Mouse (Mus musculus) cerebellum, postnatal 25 days (tissue): ENCODE results near the gene Arhgap28.

Experiments
- DNase-seq, 2 experiments: peaks; one replicate each; pipeline ENCODE4 v3.0.0; 2021; ENCODE audit warnings: mixed read lengths in 2 of 2

The Arhgap28 gene

DNA sequence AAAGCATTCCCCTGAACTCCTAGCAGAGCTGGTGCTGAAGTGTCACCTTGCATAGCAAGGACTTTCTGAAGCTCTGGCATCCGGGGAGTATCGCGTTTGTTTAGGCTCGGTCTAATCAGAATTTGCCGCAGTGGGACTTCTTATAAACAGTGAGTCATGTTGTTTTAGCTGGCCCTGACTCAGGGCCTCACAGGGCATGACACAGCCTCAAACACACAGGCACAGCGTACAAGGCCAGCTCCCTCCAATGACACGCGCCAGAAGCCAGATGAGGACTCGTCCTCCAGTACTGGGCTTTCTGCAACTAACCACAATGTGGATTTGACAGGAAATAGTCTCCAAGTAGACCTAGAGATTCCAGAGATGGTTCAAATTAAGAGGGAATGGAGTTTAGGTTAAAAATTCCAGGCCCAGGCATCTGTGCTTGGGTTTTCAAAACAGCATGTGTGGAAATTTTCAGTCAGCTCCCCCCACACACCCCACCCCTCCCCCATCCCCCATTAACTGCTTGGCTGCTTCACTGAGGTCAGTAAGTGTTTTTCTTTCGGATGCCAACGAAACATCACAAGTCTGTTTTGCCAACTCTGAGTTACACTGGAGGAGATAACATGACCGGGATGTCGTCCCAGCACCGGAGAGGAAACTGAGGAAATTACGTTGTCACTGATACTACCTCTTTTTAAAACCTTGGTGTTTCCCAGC lies 14.8 kb downstream of the Arhgap28 start:
- peak in 1 of 2 experiments; percentile 15 for DNase-seq

DNA sequence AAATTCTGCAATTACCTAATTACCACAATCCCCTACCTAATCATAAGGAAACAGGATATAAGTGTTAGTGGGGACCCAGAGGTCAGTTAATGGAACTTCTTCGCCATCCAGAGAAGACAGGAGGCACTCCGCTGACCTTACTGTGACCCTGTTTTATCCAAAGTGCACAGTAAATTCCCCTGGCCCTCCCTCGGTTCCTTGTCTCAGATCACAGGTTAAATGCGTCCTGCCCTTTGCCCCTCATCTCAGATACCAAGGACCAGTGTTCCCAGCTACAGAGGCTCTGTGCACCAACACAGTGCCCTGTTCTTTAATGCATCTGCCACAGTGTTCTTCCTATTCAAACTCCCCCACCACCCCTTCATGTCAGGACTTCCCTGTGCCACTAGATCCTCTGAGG lies 18.4 kb downstream of the Arhgap28 start:
- DNase-seq, result no peak

DNA sequence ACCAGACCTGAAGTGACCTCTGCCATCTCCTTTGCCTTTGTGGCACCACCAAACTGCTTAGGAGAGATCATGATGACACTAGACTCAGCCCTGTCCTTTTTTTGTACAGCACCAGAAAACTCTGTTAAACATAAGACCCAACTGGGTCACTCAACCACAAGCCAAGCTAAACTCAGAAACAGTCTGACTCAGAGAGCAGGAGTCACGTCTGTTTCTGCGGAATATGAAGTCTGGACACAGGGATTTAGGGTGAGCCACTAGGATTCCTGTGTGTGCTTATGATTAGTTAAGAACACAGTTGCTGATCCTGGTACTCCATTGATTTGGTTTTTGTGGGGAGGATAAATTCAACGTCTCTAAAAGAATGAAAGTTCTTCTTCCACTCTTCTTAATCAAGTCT lies 23.3 kb downstream of the Arhgap28 start:
- DNase-seq, result no peak

DNA sequence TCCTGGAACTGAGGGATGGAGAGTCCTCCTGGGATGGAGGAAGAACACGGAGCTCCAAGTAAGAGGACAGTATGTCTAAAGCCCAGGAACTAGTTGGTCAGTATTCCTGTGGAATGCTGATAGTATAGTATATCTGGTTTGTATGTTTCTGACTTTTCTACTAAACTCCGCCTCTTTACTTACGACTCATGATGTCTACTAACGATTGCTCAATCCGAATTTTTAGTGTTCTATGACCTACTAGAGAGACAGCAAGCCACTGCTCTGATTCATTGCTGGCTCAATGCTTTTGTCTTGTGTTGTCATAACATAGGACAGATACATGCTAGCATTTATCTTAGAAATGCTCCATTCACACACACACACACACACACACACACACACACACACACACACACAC lies 24.7 kb downstream of the Arhgap28 start:
- DNase-seq, result no peak

DNA sequence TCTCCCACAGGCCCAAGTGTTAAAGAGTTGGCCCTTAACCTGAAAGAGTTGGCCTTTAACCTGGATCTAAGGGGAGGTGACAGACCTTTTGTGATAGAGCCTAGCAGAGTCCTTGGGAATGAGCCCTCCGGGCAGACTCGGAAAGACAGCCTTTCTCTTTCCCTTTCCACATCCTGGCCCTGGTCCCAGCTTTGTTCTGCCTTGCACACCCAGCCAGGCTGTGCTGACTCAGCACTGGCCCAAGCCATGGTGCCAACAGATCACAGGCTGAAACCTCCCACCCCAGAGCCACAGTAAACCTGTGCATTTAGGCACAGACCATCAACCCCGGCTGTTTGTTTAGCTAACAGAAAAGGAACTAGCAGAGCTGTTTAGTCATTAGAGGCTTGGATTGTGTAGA lies 25.1 kb downstream of the Arhgap28 start:
- DNase-seq, result peak; percentile 53 to 72

DNA sequence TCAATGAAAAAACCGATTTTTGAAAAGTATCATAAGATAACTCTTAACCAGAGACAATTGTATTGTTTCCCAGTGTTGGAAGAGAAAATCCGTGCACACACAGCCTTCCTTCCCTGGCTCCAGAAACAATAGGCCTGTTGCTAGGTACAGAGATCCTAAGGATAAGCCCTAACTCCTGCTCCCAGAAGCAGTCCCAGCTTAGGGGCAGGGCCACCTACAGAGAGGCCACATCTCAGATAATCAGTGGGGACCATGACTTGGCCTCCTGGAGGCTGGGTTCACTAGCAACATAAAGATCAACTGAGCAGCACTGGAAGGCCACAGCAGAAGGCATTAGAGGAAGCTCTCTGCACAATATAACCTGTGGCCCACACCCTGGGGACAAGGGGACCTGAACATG lies 27.5 kb downstream of the Arhgap28 start:
- no peak for DNase-seq

DNA sequence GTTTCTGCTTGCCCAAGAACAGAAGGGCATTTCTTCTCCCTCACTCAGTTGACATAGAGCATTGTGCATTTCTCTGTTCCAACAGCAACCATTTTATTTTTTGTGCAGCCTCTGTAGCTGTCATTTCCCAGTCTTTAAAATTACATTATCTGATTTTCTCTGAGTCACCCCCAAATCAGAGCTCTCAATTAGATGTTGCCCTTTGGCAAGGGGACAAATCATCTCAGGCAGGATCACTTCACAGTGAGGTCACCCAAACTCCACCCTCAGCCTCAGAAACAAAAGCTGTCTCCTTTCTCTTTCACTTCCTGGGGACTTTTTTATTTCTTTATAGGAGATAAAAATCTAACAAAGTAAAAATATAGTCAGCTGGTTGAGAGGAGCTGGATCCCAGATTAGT lies 27.9 kb downstream of the Arhgap28 start:
- no peak for DNase-seq

DNA sequence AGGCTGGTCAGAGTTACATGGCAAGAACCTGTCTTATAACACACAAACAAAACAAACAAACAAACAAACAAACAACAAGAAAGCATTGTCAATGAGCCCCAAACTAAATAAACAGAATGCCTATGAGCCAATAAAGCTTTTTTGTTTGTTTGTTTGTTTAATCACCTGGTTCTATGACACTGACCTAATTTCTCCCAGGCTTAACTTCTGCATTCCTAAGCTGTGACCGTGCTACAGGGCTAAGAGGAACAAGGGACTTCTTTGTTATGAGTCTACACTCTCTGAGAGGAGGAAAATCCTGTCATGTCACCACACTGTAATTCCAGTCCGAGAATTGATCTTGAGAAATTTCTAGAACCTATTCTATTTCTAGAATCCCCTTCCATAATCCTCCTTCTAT lies 29.2 kb downstream of the Arhgap28 start:
- no peak for DNase-seq

DNA sequence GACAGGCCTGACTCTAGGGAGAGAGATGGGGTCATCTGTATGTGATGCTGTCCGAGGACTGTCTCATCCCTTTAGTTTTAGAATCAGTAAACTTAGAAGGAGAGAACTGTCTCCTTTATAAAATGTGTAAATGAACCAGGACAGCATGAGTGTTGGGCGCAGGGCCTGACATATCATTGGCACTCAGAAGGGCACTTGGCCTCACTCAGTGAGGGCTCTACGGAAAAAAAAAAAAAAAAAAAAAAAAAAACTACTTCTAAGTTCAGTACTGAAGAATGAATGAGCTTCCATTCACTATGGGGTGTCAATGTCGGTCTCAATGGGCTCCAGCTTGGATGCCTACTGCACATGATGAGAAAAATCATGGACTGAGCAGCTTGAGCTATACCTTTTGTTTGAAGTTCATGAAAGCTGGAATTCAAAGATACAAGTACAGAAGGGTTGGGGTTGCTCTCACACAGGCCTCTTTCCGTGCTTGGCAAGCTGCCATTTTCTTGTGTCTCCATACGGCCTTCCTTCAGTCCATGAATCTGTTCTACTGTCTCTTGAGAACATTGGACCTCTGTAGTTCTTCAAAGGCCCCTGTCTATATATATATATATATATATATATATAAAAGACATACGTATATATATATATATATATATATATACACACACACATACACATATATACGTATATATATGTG lies 36.9 kb downstream of the Arhgap28 start:
- peak in 1 of 2 experiments; percentile 12 for DNase-seq

DNA sequence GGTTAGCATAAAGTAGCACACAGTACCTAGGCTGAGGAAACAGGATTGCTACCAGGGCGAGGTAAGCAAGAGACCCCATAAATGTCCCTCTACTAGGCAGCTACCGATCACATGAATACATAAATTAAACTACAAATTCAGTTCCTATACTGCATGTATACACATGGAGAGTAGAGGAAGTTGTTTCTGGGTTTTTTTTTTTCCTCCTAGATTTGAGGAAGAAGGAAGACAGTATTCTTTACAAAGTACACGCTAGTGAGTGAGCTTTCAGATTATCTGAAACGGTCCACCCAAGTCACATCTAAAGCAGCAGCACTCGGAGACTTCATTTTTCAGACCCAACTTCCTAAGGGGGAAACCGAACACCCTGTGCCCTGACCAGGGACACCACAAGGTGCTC lies 41.1 kb downstream of the Arhgap28 start:
- DNase-seq, result no peak

DNA sequence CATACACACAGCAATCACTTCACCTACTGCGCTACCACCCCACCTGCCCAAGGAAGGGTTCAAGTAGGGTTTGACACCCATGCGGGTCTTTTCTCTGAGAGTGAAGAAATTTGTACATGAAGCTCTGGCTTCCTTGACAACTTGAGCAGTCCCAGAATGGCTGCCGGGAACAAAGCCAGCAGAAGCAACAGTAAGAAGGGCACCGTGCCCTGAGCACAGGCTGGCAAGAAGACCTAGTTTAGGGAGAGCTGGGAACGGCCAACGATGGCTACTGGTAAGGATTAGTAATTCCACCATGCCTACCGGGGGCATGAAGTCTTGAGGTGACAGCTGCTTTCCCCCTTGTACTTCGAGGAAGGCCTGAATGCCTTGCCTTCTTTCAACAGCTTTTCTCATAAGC lies 41.9 kb downstream of the Arhgap28 start:
- DNase-seq, result peak; percentile 72 to 85

DNA sequence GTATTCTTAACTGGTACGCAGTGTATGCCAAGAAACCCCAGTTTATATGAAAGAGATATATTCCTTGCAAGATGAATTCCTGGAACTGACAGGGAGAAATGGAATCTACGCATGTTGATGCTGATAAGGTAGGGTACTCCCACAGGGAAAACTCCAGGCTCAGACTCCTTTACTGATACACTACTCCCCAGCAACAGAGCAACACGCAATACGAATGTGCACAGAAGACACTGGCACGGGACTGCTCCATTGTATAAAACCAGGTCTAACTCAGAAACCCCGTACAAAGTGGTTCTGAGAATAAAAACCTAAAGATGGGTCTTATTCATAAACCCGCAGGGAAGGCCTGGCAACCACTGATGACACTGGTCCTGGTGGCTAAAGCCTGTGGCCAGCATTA lies 45.0 kb downstream of the Arhgap28 start:
- DNase-seq, result no peak

DNA sequence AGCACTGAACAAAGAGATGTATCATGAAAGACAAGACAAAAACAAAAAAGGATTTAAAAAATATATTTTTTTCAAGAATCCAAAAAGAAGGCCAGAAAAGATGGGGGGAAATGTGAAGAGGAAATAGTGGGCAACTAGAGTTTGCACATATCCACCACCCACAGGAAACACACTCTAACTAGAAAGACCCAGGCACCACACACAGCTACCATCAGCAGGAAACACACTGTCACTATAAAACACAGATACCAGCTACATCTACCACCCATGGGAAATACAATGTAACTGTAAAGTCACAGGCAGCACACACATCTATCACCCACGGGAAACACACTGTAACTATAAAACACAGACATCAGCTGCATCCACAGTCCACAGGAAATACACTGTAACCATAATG lies 46.3 kb downstream of the Arhgap28 start:
- DNase-seq, result no peak

DNA sequence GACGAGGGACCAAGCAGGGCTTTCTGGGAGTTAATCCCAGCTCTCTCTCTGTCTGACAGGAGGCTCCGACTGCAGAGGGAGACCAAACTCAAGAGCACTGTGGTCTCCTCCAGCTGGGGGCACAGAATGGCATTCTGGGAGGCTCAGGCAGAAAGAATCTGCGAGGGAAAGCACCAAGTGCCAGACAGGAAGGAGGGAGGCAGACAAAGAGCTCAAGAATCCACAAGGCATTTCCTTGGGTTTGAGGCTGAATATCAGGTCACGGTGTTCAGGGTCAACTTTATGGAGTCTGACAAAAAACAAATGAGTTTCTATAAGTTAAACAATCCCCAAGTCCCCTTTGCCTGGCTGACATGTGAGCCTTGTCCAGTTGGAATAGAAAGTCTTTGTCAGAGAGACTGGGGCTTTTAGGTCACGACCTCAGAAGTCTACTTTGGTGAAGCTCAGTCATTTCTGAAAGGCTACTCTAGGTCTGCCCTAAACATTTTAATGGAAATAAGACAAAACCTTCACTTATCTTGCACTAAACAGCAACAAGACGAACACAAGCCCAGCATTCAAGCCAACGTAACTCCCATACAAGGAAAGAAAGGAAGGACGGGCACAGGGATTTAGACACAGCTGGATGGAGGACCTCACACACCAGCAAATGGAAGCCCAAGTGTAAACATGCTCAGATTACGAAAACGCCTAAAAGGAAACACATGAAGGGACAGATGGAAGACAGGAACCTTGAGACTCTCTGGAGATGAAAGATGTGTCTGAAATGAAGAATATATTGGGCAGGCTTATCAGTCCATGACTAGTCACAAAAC lies 47.8 kb downstream of the Arhgap28 start:
- no peak for DNase-seq

DNA sequence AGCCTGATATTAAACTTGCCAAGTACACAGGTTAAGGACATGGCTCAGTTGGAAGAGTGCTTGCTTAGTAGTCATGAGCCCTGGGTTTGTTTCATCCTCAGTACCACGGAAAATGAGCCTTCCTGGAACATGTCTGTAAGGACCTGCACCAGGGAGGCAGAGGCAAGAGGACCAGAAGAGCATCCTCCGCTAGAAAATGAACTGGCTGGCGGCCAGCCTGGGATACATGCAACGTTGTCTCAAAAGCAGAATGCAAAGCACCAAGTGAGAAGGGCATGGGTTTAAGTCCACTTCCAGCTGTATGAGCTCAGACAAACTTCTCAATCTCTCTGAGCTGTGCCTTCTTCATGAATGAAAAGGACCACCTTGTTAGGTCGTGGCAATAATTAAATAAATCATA lies 49.0 kb downstream of the Arhgap28 start:
- peak in 1 of 2 experiments; percentile 13 for DNase-seq

DNA sequence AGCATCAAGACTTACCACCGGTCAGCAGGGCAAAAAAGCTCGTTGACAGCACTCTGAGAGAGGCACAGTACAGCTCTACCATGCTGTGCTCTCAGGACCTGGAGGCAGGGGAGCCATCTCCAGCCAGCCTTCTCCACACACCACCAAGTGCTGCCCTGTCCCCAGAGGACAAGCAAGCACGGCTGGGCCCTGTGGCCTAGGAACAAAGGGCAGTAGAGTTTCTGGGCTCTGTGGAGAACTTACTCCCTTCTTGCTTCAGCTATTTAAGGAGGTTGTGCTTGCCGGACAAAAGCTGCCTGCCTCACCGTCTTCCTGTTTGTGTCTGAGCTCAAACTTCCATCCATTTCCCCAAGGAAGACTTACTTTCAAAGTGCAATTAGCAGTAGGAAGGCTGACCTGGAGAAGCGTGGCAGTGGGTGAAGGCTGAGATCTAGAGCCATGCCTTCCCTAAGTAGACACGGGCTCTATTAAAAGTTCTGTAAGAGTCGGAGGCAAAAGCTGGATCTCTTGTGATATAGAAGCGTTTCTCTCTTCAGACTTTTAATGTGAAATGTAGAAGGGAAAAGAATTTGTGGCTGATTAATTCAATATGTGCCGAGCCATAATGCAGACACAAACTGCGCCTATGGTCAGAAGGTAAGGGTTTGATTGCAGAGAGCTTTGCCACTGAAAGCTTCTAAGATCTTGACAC lies 53.3 kb downstream of the Arhgap28 start:
- DNase-seq, result no peak

DNA sequence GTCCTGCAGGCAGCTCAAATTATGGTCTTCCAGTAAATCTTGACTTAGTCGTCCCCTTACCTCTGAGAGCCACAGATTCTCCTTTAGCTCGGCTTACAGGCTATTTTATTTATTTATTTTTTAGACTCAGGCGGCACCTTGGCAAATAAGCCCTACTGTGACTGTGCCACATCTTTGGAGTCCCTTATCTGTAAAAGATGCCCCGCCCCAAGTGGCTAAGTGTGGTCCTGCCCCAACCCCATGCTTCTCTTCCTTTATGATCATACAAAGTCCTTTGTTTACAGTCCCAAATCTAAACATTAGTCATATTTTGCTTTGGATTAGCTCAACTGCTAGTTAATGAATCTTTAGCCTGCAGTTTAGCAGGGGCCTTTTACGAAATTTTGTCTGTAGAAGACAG lies 55.3 kb downstream of the Arhgap28 start:
- no peak for DNase-seq

DNA sequence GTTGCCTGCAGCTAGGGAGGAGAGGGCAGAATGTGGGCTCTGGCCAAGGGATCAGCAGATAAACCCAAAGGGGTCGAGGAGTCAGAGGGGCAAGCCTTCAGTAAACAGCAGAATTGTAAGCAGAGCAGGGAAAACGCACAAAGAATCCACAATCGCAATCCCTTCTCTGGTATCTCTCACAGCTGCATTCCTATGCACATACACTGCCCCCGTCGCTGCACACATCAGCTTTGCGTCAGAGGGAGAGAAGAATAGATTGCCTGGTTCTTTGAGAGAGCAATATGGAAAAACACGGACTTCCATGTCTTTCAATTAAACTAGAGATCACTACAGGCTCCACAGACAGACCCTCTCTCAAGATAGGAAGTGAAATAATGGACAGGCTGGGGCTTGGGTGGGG lies 58.5 kb downstream of the Arhgap28 start:
- no peak for DNase-seq

DNA sequence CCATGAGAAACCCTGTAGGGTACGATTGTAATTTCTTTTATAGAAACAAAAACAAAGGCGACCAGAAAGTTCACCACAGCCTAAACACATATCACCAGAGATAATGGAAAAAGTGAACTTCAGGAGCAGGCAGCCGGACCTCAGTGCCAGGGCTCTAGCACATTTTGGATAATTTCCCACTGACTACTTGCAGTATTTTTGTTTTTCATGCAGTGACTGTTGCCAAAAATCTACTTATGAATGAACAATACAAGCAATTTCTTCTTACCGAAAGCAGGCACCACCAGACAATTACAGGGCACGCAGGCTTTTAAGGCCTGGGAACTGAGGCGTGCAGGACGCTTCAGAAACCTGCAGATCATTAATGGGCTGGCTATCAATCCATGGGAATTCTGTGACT lies 59.7 kb downstream of the Arhgap28 start:
- DNase-seq, result no peak

DNA sequence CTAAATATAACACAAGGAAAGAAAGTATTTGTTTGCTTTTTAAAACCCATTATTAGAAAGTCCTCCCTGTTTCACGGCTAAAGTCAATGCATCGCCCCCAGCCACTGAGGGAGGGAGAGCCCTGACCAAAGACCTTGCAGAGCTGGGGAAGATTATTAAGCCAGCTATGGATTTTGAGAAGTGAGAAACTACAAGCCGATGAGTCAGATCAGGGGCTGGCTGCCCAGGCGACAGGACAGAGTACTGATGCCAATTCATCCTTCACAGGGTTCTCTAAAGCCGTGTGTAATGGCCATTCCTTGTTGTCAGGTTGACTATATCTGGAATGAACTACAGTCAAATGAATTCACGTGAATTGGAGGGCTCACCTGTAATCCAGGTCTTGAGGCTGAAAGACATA lies 62.9 kb downstream of the Arhgap28 start:
- DNase-seq, result peak in 1 of 2 experiments; percentile 40

DNA sequence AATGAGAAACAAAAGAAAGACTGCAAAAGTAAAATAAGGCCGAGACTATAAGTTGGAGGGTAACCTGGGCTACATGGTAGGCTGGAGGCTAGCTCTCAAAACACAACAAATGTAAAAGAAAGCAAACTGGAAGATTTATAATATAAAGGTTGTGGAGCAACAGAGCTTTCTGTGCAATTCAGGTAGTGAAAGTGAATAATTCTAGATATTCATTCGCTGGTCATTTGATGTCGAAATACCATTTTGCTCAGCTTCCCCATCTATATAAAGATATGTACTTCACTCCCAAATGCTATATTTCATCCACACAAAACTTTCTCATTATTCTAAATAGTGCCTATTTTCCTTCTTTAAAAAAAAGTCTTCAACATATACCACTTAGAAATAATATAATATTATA lies 66.9 kb downstream of the Arhgap28 start:
- no peak for DNase-seq

DNA sequence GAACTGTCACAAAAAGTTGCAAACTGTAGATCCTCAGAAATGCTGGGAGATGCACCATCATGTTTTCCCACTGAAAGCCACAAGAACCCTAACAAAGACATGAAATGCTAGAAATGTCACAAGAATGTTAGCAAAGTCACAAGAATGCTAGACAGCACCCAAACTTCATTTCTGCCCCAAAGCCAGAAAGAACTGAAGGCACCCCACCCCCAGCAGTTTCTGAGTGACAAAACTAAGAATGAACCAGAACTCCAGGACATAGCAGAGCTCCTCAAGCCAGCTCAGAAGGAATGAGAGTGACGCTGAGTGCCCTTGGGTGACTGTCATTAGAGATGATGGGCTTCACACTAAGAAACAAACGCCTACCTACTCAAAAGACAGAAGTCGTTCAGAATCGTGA lies 68.4 kb downstream of the Arhgap28 start:
- no peak for DNase-seq

DNA sequence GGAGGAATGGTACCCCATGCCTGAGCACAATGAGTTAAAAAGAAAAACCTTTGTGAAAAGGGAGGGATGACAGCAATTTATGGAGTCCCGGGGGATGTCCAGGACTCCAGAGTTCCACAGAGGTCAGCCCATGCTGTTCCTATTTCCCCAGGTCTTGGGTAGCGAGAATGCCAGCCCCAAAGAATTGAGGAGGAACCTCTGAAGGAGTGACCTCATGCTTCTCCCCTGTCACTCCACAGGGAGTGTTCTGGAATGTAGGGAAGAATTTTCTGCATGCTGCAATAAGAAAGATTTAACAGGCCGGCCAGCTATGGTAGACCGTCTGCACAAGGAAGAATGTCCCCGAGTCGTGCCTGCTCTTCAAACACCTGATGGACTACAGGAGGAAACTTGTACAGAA lies 72.5 kb downstream of the Arhgap28 start:
- DNase-seq, result no peak
